Mouse (Mus musculus) embryonic facial prominence, embryonic 11.5 days (tissue): ENCODE data around the gene Ufsp1. TPM values are rescaled to one million over a fixed set of nuclear protein-coding genes. Genes with fewer than 3 reads are reported as not detected.

Source experiments
- ATAC-seq: fragments of 200-750 bp; cut with Nextera tagmentation; replicated peaks from 2 replicates; pipeline ENCODE4 v1.8.0; 2017; ENCODE audit warnings: low read depth; ENCODE audit not compliant: insufficient number of reproducible peaks, low FRiP score, low TSS enrichment
- DNase-seq: peaks from one replicate; pipeline ENCODE4 v3.0.0-alpha.2; 2015; ENCODE audit warnings: low spot score
- H3K27ac ChIP-seq: fragments of 300-500 bp; sonication (generic); replicated peaks from 2 replicates; pipeline ENCODE4 v1.5.1; 2014; ENCODE audit warnings: mild to moderate bottlenecking, low read depth, low read length, control low read depth
- H3K27me3 ChIP-seq: fragments of 300-500 bp; sonication (generic); 2 replicates; pipeline ENCODE4 v1.6.1; 2014; ENCODE audit warnings: mild to moderate bottlenecking, low read length, moderate library complexity, mixed read lengths; ENCODE audit not compliant: control insufficient read depth, insufficient read depth
- H3K36me3 ChIP-seq: fragments of 300-500 bp; sonication (generic); replicated peaks from 2 replicates; pipeline ENCODE4 v1.6.1; 2014; ENCODE audit warnings: low read depth, mild to moderate bottlenecking, low read length, moderate library complexity, mixed read lengths; ENCODE audit not compliant: control insufficient read depth, insufficient read depth
- H3K4me1 ChIP-seq: fragments of 300-500 bp; sonication (generic); 2 replicates; pipeline ENCODE4 v1.6.1; 2014; ENCODE audit warnings: low read length, mixed read lengths; ENCODE audit not compliant: control insufficient read depth, insufficient read depth
- H3K4me2 ChIP-seq: fragments of 300-500 bp; sonication (generic); 2 replicates; pipeline ENCODE4 v1.6.1; 2014; ENCODE audit warnings: low read depth, mild to moderate bottlenecking, control low read depth, low read length, moderate library complexity
- H3K4me3 ChIP-seq: fragments of 300-500 bp; sonication (generic); 2 replicates; pipeline ENCODE4 v1.5.1; 2014; ENCODE audit warnings: low read depth, low read length, control low read depth
- H3K9ac ChIP-seq: fragments of 300-500 bp; sonication (generic); replicated peaks from 2 replicates; pipeline ENCODE4 v1.6.1; 2014; ENCODE audit warnings: mild to moderate bottlenecking, control low read depth, low read length
- H3K9me3 ChIP-seq: fragments of 300-500 bp; sonication (generic); replicated peaks from 2 replicates; pipeline ENCODE4 v1.6.1; 2016; ENCODE audit warnings: mild to moderate bottlenecking, low read length, inconsistent platforms, mixed read lengths; ENCODE audit not compliant: control insufficient read depth
- WGBS: fragments of 180-500 bp; shearing (Covaris S2); extraction: QIAGEN DNeasy Blood & Tissue Kit; methylation state at CpG from one replicate; pipeline ENCODE4 v1.1.7; 2014; 5-methylcytosine and 5-hydroxymethylcytosine counted together
- polyA plus RNA-seq: library from polyadenylated mRNA; unstranded; fragments of >200 nt; fragmentation: Nextera tagmentation; extraction: Ambion mirVana; gene quantifications from 2 replicates; pipeline ENCODE4 v1.2.1, GENCODE M21; 2014

Ufsp1 gene
- polyA plus RNA-seq, 1 experiment from 2014 or later = 6.6 TPM

- Histone ChIP-seq H3K4me3 (no peak overlapping the region), H3K27me3 (peaks cover 36% of the 10 kb centered on the region), H3K4me1 (peaks cover 18% of the 10 kb centered on the region), H3K9me3 (no peaks in the 10 kb centered on the region), H3K27ac (no peak overlapping the region), H3K36me3 (no peaks in the 10 kb centered on the region), H3K9ac (no peak overlapping the region), H3K4me2 (no peak overlapping the region)
- ATAC-seq (no peak), DNase-seq (no peak)
- 47% methylated on average over 7 of the region's 7 CpGs for WGBS
These were observed 8.4 kb upstream of the Ufsp1 start for GRCm38 (mm10) chr5:137285986-137286385.

DNA sequence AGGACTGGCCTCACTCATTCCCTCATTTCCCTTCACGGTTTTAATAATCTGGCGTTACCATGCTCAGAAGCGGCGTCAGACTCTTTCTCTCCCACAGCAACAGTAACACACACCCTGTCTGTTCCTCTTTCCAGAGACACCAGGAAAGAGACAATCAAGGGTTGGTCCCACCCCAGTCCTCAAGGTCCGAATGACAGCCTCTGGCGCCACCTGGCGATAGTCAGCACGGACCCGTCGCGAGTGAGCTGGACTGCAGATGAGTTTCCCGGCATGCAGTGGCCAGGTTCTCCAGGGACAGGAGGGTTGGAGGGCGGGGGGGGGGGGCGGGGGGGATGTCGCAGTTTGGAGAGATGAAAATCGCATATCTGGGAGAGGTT, 7.8 kb upstream of the Ufsp1 start:
- WGBS = 2% methylated on average over 14 of the region's 16 CpGs
- ATAC-seq (peak; percentile 36; the same call in 1 of the 2 replicates), DNase-seq (peak; percentile 91)
- Histone ChIP-seq H3K4me2 (peak overlapping the region; percentile 80), H3K9me3 (no peaks in the 10 kb centered on the region), H3K4me3 (peak overlapping the region; percentile 38), H3K27me3 (peaks cover 40% of the 10 kb centered on the region), H3K27ac (no peak overlapping the region), H3K36me3 (no peaks in the 10 kb centered on the region), H3K4me1 (peaks cover 18% of the 10 kb centered on the region), H3K9ac (no peak overlapping the region)

DNA sequence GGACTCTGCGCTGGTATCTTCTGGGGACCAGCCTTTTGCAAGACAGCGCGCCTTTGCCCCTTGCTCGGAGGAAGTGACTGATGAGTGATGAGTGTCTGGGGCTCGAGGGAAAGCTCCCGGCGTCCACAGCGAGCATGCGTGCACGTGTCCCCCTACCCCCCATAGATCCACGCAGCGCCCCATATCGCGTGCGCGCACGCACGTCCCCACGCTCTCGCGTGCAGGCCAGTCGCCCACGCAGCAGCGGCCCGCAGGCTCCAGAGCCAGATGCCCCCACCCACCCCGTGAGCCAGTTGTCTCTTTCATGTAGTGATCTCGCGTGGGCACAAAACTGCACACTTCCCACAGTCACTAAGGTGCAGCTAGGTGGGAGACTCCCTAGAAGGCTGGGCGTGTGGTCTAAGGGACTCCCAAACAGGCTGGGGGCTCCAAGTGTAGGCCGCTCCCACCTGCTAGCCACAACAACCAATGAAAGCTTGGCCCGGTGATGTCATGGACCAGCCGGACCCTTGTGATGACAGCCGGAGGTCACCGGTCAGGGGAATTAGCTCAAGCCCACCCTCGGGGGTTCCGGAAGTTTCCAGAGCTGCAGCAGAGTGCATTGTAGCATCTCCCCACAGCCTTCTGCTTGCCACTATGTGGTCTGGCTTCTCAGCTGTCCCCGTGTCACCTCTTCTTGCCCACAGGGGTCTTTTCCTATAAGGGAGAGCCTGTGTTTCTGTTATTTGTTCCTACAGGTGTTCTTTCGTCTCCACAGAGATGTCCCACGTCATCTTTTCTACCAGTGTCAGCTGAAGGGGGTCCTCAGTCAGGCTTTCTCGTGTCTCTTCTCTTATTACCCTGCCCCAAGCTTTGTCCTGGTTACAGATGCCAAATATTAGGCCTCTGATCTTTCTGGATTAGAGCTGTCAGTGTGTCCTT, 7.1 kb upstream of the Ufsp1 start, which contains the start of gene Ache:
Gene Ache (plus strand): TSS at position 488 of the 921 bp plus-strand sequence.
- Histone ChIP-seq H3K4me3 (peak within 1 kb of the TSS; percentile 38), H3K36me3 (no peaks in the 10 kb centered on the region), H3K9me3 (no peaks in the 10 kb centered on the region), H3K27ac (0 out of 2 replicates have a peak within 1 kb of the TSS, but pooled peaks have one; percentile 8), H3K4me1 (peaks cover 18% of the 10 kb centered on the region), H3K9ac (peak within 1 kb of the TSS; percentile 57), H3K27me3 (peaks cover 42% of the 10 kb centered on the region), H3K4me2 (peak within 1 kb of the TSS; percentile 80)
- peak; percentile 47 for DNase-seq
- WGBS = under 1% methylated on average over 40 of the region's 40 CpGs
- ATAC-seq = peak; percentile 35; the same call in 1 of the 2 replicates

GRCm38 (mm10) chr5:137287953-137288743, 6.3 kb upstream of the Ufsp1 start:
- peaks cover 21% of the 10 kb centered on the region for H3K4me1 ChIP-seq
- DNase-seq (no peak), ATAC-seq (no peak)
- H3K9ac ChIP-seq = peak overlapping the region; percentile 57
- H3K27ac ChIP-seq = 0 out of 2 replicates have a peak overlapping the region, but pooled peaks have one; percentile 8
- peak overlapping the region; percentile 80 for H3K4me2 ChIP-seq
- peak overlapping the region; percentile 38 for H3K4me3 ChIP-seq
- peaks cover 42% of the 10 kb centered on the region for H3K27me3 ChIP-seq
- H3K36me3 ChIP-seq = no peaks in the 10 kb centered on the region
- no peaks in the 10 kb centered on the region for H3K9me3 ChIP-seq
- WGBS = under 1% methylated on average over 64 of the region's 65 CpGs

GRCm38 (mm10) chr5:137288999-137289470, 5.4 kb upstream of the Ufsp1 start:
- ATAC-seq (no peak), DNase-seq (peak; percentile 64)
- 3% methylated on average over 25 of the region's 25 CpGs for WGBS
- no peaks in the 10 kb centered on the region for H3K9me3 ChIP-seq
- no peak overlapping the region for H3K27ac ChIP-seq
- H3K9ac ChIP-seq = peak overlapping the region; percentile 37; the same call in 1 of the 2 replicates
- peaks cover 21% of the 10 kb centered on the region for H3K4me1 ChIP-seq
- H3K36me3 ChIP-seq = no peaks in the 10 kb centered on the region
- peak overlapping the region; percentile 80 for H3K4me2 ChIP-seq
- peak overlapping the region; percentile 38 for H3K4me3 ChIP-seq
- peaks cover 42% of the 10 kb centered on the region for H3K27me3 ChIP-seq

DNA sequence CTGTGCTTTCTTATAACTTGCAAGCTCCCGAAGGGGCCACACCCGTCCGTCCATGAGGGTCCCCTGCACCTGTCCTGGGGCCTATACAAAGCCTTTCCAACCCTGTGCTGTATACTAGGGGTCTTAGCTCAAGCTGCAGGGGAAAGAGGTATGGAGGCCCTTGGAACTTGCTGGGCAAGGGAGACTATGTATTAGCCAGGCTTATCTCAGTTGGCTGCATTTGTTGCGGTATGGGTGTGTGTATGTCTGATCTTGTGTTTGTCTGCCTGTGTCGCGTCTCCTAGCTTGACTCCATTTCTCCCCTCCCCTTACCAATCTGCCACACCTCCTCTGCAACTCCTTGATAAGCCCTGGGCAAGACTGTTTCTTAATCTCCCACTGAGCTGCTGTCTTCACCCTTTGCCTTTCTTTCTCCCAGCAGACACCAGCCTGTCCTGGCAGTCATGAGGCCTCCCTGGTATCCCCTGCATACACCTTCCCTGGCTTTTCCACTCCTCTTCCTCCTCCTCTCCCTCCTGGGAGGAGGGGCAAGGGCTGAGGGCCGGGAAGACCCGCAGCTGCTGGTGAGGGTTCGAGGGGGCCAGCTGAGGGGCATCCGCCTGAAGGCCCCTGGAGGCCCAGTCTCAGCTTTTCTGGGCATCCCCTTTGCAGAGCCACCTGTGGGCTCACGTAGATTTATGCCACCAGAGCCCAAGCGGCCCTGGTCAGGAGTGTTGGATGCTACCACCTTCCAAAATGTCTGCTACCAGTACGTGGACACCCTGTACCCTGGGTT, 4.7 kb upstream of the Ufsp1 start:
- DNase-seq (no peak), ATAC-seq (no peak)
- Histone ChIP-seq H3K9ac (no peak overlapping the region; the same call in 1 of the 2 replicates), H3K27me3 (peaks cover 42% of the 10 kb centered on the region), H3K4me1 (peaks cover 22% of the 10 kb centered on the region), H3K4me2 (peak overlapping the region; percentile 80), H3K36me3 (no peaks in the 10 kb centered on the region), H3K4me3 (0 out of 2 replicates have a peak overlapping the region, but pooled peaks have one; percentile 38), H3K27ac (no peak overlapping the region), H3K9me3 (no peaks in the 10 kb centered on the region)
- 60% methylated on average over 13 of the region's 13 CpGs for WGBS

DNA sequence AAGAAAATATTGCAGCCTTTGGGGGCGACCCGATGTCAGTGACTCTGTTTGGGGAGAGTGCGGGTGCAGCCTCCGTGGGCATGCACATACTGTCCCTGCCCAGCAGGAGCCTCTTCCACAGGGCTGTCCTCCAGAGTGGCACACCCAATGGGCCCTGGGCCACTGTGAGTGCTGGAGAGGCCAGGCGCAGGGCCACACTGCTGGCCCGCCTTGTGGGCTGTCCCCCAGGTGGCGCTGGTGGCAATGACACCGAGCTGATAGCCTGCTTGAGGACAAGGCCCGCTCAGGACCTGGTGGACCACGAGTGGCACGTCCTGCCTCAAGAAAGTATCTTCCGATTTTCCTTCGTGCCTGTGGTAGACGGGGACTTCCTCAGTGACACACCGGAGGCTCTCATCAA, 3.8 kb upstream of the Ufsp1 start:
- H3K27ac ChIP-seq = no peak overlapping the region
- WGBS = 21% methylated on average over 15 of the region's 15 CpGs
- ATAC-seq (no peak), DNase-seq (peak; percentile 45)
- no peaks in the 10 kb centered on the region for H3K9me3 ChIP-seq
- peaks cover 42% of the 10 kb centered on the region for H3K27me3 ChIP-seq
- peak overlapping the region; percentile 10; the same call in 1 of the 2 replicates for H3K4me2 ChIP-seq
- no peak overlapping the region for H3K4me3 ChIP-seq
- no peak overlapping the region for H3K9ac ChIP-seq
- H3K36me3 ChIP-seq = no peaks in the 10 kb centered on the region
- peaks cover 25% of the 10 kb centered on the region for H3K4me1 ChIP-seq
